Mouse (Mus musculus): Measurements from ENCODE around the gene Tenm2. TPM values are rescaled to one million over a fixed set of nuclear protein-coding genes. Genes with fewer than 3 reads are reported as not detected.

Tenm2 gene
- polyA plus RNA-seq, 1 experiment = 0.01 TPM

- no peaks in the 10 kb centered on the region for H3K9me3 ChIP-seq
- TF ChIP-seq GATA1 (IDR thresholded peaks at IDR 0.05; ENCODE audit: borderline replicate concordance, low read length) = no peak
- no peak for TF ChIP-seq FLI1 (IDR thresholded peaks at IDR 0.05; ENCODE audit: low read length)
Measured at GRCm38 (mm10) chr11:36592471-36592870, 643.3 kb downstream of the Tenm2 start.

GRCm38 (mm10) chr11:36566146-36566545 is 669.6 kb downstream of the Tenm2 start:
- Histone ChIP-seq H3K4me1 (no peaks in the 10 kb centered on the region), H3K27me3 (replicated peaks) (no peaks in the 10 kb centered on the region), H3K36me3 (replicated peaks; ENCODE audit: low read length) (no peaks in the 10 kb centered on the region), H3K9me3 (no peaks in the 10 kb centered on the region; the same call in 1 of the 2 replicates), H3K4me3 (replicated peaks) (no peak overlapping the region)
- no peak for TF ChIP-seq GATA1 (IDR thresholded peaks at IDR 0.05; ENCODE audit: borderline replicate concordance, low read length)
- TF ChIP-seq FLI1 (IDR thresholded peaks at IDR 0.05; ENCODE audit: low read length) = no peak

More at GRCm38 (mm10) chr11:36592471-36592870, 643.3 kb downstream of the Tenm2 start:
- H3K27me3 ChIP-seq (replicated peaks) = no peaks in the 10 kb centered on the region
- no peaks in the 10 kb centered on the region for H3K36me3 ChIP-seq (replicated peaks; ENCODE audit: low read length)
- H3K4me1 ChIP-seq = no peaks in the 10 kb centered on the region
- H3K4me3 ChIP-seq (replicated peaks) = no peak overlapping the region

GRCm38 (mm10) chr11:36562851-36563250 is 672.9 kb downstream of the Tenm2 start:
- no peaks in the 10 kb centered on the region for H3K9me3 ChIP-seq
- H3K4me3 ChIP-seq (replicated peaks) = no peak overlapping the region

GRCm38 (mm10) chr11:36560785-36561548 is 674.8 kb downstream of the Tenm2 start:
- no peak for TF ChIP-seq FLI1 (IDR thresholded peaks at IDR 0.05; ENCODE audit: low read length)
- no peak for TF ChIP-seq GATA1 (IDR thresholded peaks at IDR 0.05; ENCODE audit: borderline replicate concordance, low read length)
- Histone ChIP-seq H3K4me3 (replicated peaks) (no peak overlapping the region), H3K36me3 (replicated peaks; ENCODE audit: low read length) (no peaks in the 10 kb centered on the region), H3K4me1 (no peaks in the 10 kb centered on the region), H3K9me3 (0 out of 2 replicates have a peak, but pooled peaks cover 3% of the 10 kb centered on the region), H3K27me3 (replicated peaks) (no peaks in the 10 kb centered on the region)

More at GRCm38 (mm10) chr11:36562851-36563250, 672.9 kb downstream of the Tenm2 start:
- TF ChIP-seq GATA1 (IDR thresholded peaks at IDR 0.05; ENCODE audit: borderline replicate concordance, low read length) (no peak), FLI1 (IDR thresholded peaks at IDR 0.05; ENCODE audit: low read length) (no peak)
- Histone ChIP-seq H3K27me3 (replicated peaks) (no peaks in the 10 kb centered on the region), H3K4me1 (no peaks in the 10 kb centered on the region), H3K36me3 (replicated peaks; ENCODE audit: low read length) (no peaks in the 10 kb centered on the region)

- H3K27me3 ChIP-seq (replicated peaks) = no peaks in the 10 kb centered on the region
- TF ChIP-seq GATA1 (IDR thresholded peaks at IDR 0.05; ENCODE audit: borderline replicate concordance, low read length) = no peak
- no peak for TF ChIP-seq FLI1 (IDR thresholded peaks at IDR 0.05; ENCODE audit: low read length)
- peaks cover 10% of the 10 kb centered on the region; the same call in 1 of the 2 replicates for H3K9me3 ChIP-seq
- H3K4me3 ChIP-seq (replicated peaks) = no peak overlapping the region
- H3K36me3 ChIP-seq (replicated peaks; ENCODE audit: low read length) = no peaks in the 10 kb centered on the region
- H3K4me1 ChIP-seq = no peaks in the 10 kb centered on the region
Measured at GRCm38 (mm10) chr11:36557316-36557715, 678.4 kb downstream of the Tenm2 start.

GRCm38 (mm10) chr11:36553286-36553685 is 682.5 kb downstream of the Tenm2 start:
- H3K36me3 ChIP-seq (replicated peaks; ENCODE audit: low read length) = no peaks in the 10 kb centered on the region
- H3K4me1 ChIP-seq = no peaks in the 10 kb centered on the region
- H3K4me3 ChIP-seq (replicated peaks) = no peak overlapping the region
- H3K27me3 ChIP-seq (replicated peaks) = no peaks in the 10 kb centered on the region
- TF ChIP-seq FLI1 (IDR thresholded peaks at IDR 0.05; ENCODE audit: low read length) = no peak
- TF ChIP-seq GATA1 (IDR thresholded peaks at IDR 0.05; ENCODE audit: borderline replicate concordance, low read length) = no peak
- peaks cover 13% of the 10 kb centered on the region; the same call in 1 of the 2 replicates for H3K9me3 ChIP-seq

GRCm38 (mm10) chr11:36550649-36551048 is 685.1 kb downstream of the Tenm2 start:
- TF ChIP-seq GATA1 (IDR thresholded peaks at IDR 0.05; ENCODE audit: borderline replicate concordance, low read length) = no peak
- no peak for TF ChIP-seq FLI1 (IDR thresholded peaks at IDR 0.05; ENCODE audit: low read length)
- no peaks in the 10 kb centered on the region for H3K4me1 ChIP-seq
- H3K36me3 ChIP-seq (replicated peaks; ENCODE audit: low read length) = no peaks in the 10 kb centered on the region
- no peaks in the 10 kb centered on the region for H3K27me3 ChIP-seq (replicated peaks)
- no peak overlapping the region for H3K4me3 ChIP-seq (replicated peaks)
- peaks cover 13% of the 10 kb centered on the region for H3K9me3 ChIP-seq

GRCm38 (mm10) chr11:36549398-36550139 is 686.2 kb downstream of the Tenm2 start:
- peaks cover 13% of the 10 kb centered on the region for H3K9me3 ChIP-seq
- no peaks in the 10 kb centered on the region for H3K27me3 ChIP-seq (replicated peaks)
- no peak overlapping the region for H3K4me3 ChIP-seq (replicated peaks)
- no peaks in the 10 kb centered on the region for H3K36me3 ChIP-seq (replicated peaks; ENCODE audit: low read length)
- no peaks in the 10 kb centered on the region for H3K4me1 ChIP-seq
- TF ChIP-seq FLI1 (IDR thresholded peaks at IDR 0.05; ENCODE audit: low read length) = no peak
- TF ChIP-seq GATA1 (IDR thresholded peaks at IDR 0.05; ENCODE audit: borderline replicate concordance, low read length) = no peak

GRCm38 (mm10) chr11:36548139-36548538 is 687.6 kb downstream of the Tenm2 start:
- H3K9me3 ChIP-seq = peaks cover 6% of the 10 kb centered on the region
- no peaks in the 10 kb centered on the region for H3K4me1 ChIP-seq
- no peaks in the 10 kb centered on the region for H3K27me3 ChIP-seq (replicated peaks)
- TF ChIP-seq FLI1 (IDR thresholded peaks at IDR 0.05; ENCODE audit: low read length) (no peak), GATA1 (IDR thresholded peaks at IDR 0.05; ENCODE audit: borderline replicate concordance, low read length) (no peak)
- no peak overlapping the region for H3K4me3 ChIP-seq (replicated peaks)
- H3K36me3 ChIP-seq (replicated peaks; ENCODE audit: low read length) = no peaks in the 10 kb centered on the region

GRCm38 (mm10) chr11:36538144-36538543 is 697.6 kb downstream of the Tenm2 start:
- H3K9me3 ChIP-seq = peaks cover 17% of the 10 kb centered on the region; the same call in 1 of the 2 replicates
- H3K4me3 ChIP-seq (replicated peaks) = no peak overlapping the region
- H3K36me3 ChIP-seq (replicated peaks; ENCODE audit: low read length) = no peaks in the 10 kb centered on the region
- no peaks in the 10 kb centered on the region for H3K27me3 ChIP-seq (replicated peaks)
- TF ChIP-seq FLI1 (IDR thresholded peaks at IDR 0.05; ENCODE audit: low read length) (no peak), GATA1 (IDR thresholded peaks at IDR 0.05; ENCODE audit: borderline replicate concordance, low read length) (no peak)
- H3K4me1 ChIP-seq = no peaks in the 10 kb centered on the region
